Mouse (Mus musculus) common myeloid progenitor, adult 5-6 weeks (primary cell): Measurements from ENCODE around the gene Ccl5. TPM values are rescaled to one million over a fixed set of nuclear protein-coding genes. Genes with fewer than 3 reads are reported as not detected.
"Not testable (repeated sequence)": the region's sequence is repeated elsewhere in the genome, so short reads cannot be mapped to it uniquely, and the experiment has no call there.

Experiments used
- ATAC-seq: replicated peaks from 2 replicates; pipeline ENCODE4 v1.8.0; 2016; ENCODE audit warnings: low read depth, mild to moderate bottlenecking, moderate TSS enrichment, inconsistent platforms; ENCODE audit not compliant: poor library complexity, severe bottlenecking
- total RNA-seq: library from RNA; stranded (forward); fragments of 200-1000, 187-1606 nt; gene quantifications from 2 replicates; pipeline ENCODE4 v1.2.3, GENCODE M21; 2017

The Ccl5 gene
- 2.1 and 6.3 TPM in 2 replicates for total RNA-seq

GRCm38 (mm10) chr11:83530360-83530759, at the start of gene Ccl5:
Ccl5 (minus strand) TSS chr11:83530518.
- ATAC-seq: no peak

- ATAC-seq: no peak
These were observed 48.7 kb upstream of the Ccl5 start for GRCm38 (mm10) chr11:83578999-83579398.

DNA sequence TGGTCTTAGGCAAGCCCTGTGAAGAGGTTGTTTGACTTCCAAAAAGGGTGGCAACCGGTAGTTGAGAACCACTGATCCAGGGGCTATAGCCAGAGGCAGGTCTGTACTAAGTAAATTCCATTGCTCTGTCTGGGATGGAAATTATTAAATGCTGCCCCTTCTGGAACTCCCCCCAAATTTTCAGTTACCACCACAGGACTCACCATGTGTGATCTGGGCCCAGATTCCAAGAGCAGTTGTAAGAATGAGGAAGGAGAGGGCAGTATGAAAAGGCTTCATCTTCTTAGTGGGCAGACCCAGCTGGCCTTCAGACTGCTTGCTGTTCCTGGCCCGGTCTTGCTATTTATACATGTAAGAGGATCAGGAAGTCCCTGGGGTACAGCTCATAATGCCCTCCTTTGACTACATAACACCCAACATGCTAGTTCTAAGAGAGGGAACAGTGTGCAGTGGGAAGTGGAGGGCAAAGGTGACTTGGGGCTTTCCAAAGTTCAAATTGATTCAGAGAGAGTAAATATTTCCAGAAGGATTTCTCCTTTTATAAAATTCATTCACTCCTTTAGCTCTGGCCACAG, 48.0 kb upstream of the Ccl5 start, which contains the start of gene Ccl9:
TSS of gene Ccl9 (minus strand) at position 451 of the 575 bp plus-strand sequence.
- ATAC-seq: peak; percentile 58; the same call in 1 of the 2 replicates

DNA sequence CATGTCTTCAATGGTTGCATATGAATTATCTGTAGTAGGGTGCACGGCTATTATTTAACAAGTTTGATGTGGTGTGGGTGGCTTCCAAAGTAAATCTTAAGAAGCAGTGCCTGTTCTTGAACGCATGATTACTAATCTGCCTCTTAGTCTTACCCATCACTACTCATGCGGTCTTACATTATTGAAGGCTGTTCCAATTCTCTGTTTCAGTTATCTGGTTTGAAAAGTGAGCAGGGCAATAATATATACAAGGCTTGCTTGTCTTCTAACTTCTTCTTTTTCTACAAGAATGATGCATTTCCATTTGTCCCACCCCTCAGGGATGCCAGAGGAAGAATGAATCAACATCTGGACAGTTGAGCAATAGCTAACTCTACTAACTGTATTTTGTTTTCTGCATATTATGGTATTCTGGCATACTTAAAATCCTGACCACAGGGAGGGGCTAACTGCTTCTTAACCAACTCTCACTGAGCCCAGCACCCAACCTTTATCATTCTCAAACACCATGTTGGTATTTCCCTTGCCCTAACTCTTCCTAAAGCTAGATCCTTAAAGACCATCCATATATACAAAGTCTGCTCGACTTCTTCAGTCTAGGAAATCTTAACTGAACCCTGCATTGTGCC, 46.7 kb upstream of the Ccl5 start:
- peak; percentile 79 for ATAC-seq

DNA sequence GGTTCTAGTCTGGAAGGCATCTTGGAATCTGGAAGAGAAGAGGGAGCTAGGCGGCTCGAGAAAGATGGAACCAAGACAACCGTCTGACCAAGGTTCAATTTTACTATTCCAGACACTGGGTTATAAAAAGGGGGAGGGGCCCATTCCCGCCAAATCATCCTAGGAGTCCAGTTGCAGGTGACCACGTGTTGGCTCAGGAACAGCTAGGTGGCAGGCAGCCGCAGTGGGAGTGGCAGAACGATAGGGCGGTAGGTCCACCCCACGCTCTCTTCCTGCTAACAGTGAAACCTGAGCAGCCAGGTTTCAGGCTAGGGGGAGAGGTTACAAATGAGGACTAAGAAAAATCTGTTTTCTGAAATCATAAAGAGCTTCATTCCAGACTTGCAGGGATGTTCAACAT, 42.5 kb upstream of the Ccl5 start:
- ATAC-seq: no peak

DNA sequence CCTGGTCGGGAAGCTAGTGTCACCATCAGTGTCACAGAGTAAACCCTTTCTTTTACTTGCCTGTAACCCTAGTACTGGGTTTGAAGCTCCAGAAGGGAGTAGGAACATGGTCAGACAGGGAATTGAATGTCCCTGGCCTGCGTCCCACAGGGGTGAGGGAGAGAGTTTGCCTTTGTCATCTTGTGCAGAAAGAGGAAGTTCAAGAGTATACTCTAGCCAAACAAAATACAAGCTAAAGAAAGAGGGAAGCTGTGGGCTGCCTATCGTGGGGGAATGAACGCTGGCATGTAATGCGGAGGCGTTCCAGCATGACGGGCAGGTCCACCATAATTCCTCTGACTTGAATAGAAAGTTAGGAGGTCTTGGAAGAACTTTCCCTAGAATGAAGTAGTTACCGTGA, 41.9 kb upstream of the Ccl5 start:
- ATAC-seq: peak; percentile 76

DNA sequence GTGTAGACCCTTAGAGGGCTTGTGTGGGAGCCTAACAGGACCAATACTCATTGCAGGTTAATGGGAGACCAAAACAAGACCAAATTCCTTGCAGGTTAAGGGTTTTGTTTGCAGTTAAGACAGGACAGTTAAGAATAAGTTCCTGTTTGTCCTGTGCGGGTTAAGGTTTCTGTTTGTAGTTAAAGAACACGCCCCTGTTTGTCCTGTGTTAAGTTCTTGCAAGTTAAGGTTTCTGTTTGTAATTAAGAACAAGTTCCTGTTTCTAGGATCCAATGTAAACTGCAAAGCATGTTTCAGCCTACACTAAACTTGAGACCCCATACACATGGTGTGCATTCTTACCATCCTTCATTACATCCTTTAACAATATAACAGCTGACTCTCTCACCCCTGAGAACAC, 39.9 kb upstream of the Ccl5 start:
- peak; percentile 31; the same call in 1 of the 2 replicates for ATAC-seq

- ATAC-seq: peak; percentile 77
These were observed 38.9 kb upstream of the Ccl5 start for GRCm38 (mm10) chr11:83569249-83569648.

DNA sequence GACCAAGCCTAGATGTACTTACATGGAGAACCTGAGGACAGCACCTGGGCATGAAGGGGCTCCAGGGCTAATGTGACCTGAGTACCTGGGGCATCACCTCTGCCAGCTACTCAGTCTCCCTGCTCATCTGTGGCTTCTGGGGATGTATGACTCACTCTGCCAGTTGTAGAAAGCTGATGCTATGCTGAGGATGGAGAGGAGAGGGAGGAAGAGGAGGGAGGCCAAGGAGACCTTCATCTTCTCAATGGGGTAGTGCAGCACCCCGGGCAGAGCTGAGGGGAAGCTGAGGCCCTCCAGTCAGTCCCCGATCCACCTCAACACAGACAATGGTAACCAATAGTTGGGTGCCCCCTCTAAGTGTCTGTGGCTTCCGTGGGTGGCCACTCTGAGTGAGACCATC, 38.5 kb upstream of the Ccl5 start:
- ATAC-seq: peak; percentile 9; the same call in 1 of the 2 replicates

GRCm38 (mm10) chr11:83568061-83568460, 37.7 kb upstream of the Ccl5 start:
- ATAC-seq: no peak

DNA sequence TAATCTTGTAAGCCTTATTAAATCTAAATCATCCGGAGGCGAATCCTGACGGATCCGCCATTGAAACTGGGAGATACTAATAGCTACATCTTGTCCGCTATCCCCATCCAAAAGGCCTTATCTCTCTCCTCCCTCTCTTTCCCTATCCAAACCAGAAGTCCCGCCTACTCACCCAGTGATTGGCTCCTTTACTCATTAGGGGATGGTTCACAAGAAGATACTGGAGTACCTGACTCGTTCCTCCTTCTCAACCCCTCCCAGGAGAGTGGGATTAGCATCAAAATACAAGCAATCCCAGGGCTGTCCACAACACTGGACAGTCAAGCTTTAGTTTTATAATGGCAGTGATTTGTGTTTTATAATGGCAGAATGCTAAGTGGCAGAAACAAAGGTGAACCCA, 37.0 kb upstream of the Ccl5 start:
- ATAC-seq: no peak

GRCm38 (mm10) chr11:83566617-83567016, 36.3 kb upstream of the Ccl5 start:
- no peak for ATAC-seq

- ATAC-seq: no peak
These were observed 33.4 kb upstream of the Ccl5 start for GRCm38 (mm10) chr11:83563754-83564153.

DNA sequence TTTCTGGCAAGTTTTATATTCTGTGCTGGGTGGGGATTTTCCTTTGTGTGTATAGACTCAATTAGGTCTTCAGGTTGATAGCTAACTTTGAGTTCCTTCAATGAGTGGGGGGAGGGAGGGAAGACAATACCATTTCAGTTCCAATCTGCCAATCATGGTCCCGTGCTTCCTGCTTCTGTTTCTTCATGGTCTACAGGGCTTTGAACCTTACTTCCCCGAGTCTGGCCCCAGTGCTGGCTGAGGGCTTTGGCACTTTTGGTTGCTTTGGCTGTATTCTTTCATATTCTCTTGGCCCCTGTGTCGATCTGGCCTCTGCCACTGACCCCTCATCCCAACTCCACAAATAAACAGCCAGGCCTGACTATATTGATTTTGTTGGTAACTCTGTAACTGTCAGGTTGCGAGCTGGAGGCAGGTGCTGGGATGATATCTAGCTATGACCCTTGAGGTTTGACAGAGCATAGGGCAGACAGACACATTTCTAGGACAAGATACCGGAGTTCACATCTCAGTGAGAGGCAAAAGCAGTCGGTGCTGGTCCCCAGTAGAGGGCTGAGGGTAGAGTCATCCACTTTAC, 32.1 kb upstream of the Ccl5 start:
- no peak for ATAC-seq

DNA sequence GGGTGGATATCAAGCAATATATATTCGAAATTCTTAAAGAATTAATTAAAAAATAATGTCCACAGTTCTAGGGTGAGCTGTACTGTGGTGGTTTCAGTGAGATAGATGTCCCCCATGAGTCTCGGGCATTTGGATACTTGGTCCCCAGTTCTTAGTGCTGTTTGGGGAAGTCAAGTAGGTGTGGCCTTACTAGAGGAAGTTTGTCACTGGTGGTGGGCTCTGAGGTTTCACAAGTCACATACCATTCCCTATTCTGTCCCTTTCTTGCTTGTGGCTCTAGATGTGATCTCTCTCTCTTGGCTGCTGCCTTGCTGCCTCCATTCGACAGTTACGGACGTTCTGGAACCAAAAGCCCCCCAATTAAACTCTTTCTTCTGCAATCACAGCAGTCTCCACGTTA, 30.1 kb upstream of the Ccl5 start:
- ATAC-seq: peak; percentile 86

- ATAC-seq: no peak
These were observed 26.8 kb upstream of the Ccl5 start for GRCm38 (mm10) chr11:83557074-83557473.

GRCm38 (mm10) chr11:83556085-83556781, 25.9 kb upstream of the Ccl5 start:
- ATAC-seq: peak; percentile 73

DNA sequence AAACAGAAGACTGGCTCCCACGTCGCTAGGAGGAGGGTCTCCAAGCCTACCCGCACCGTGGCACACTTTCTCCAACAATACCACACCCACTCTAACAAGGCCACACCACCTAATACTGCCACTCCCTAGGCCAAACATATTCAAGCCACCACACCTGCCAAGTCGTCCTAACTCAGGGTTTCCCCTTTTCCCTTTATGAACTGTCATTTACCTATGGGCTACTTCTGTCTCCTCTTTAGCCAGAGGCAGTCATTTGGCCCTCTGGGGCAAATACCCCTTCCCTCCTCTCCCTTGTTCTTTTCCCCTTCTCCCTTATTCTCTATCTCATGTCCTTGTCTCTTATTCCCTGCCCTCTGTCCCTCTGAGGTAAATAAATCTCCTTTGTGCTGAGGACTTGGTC, 21.4 kb upstream of the Ccl5 start:
- ATAC-seq: no peak

DNA sequence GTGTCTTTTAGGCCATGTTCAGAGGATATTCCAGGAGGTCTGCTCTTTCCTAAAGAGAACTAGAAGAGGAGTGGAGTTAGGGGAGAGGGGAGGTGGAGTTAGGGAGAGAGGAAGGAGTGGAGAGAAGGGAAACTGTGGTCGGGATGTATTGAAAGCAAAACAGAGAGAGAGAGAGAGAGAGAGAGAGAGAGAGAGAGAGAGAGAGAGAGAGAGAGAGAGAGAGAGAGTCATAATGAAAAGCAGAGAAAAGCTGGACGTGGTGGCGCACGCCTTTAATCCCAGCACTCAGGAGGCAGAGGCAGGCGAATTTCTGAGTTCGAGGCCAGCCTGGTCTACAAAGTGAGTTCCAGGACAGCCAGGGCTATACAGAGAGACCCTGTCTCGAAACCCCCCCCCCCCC, 20.7 kb upstream of the Ccl5 start:
- not testable (repeated sequence) for ATAC-seq

DNA sequence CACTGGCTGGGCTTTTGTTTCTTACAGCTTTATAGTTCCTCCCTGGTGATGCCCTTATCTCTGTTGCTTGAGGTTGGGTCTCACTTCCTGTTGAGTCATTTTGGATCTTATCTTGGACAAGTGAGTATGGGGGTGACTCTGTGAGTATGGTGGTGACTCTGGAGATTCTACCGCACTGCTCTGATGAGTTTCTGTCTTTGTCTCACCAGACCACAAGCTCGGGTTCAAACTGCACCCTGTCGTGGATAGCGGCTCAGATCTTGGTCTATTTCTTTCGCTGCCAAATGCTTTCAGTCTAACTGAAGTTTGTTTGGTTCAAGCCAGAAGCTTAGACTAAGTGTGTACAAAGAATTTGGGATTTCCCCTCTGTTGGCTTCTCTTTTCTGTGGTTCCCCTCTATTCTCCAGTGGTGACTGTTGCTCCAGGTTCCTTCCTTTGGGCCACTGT, 19.9 kb upstream of the Ccl5 start:
- peak; percentile 95 for ATAC-seq

- peak; percentile 86 for ATAC-seq
These were observed 13.9 kb upstream of the Ccl5 start for GRCm38 (mm10) chr11:83544214-83544613.
